Mouse (Mus musculus) stomach, embryonic 14.5 days (tissue): Measurements from ENCODE around the gene Cryaa. TPM values are rescaled to one million over a fixed set of nuclear protein-coding genes. Genes with fewer than 3 reads are reported as not detected.

Source experiments
- ATAC-seq: fragments of 200-750 bp; cut with Nextera tagmentation; 2 replicates; pipeline ENCODE4 v1.8.0; 2017; ENCODE audit warnings: low read depth, moderate TSS enrichment; ENCODE audit not compliant: insufficient number of reproducible peaks, insufficient read depth, low FRiP score
- H3K27ac ChIP-seq: fragments of 300-500 bp; sonication (generic); 2 replicates; pipeline ENCODE4 v1.5.1; 2014; ENCODE audit warnings: mild to moderate bottlenecking, low read length, moderate library complexity, mixed read lengths
- H3K27me3 ChIP-seq: fragments of 300-500 bp; sonication (generic); 2 replicates; pipeline ENCODE4 v1.6.1; 2014; ENCODE audit warnings: low read length, control low read depth, mixed read lengths; ENCODE audit not compliant: control insufficient read depth, insufficient read depth
- H3K36me3 ChIP-seq: fragments of 300-500 bp; sonication (generic); 2 replicates; pipeline ENCODE4 v1.6.1; 2014; ENCODE audit warnings: mild to moderate bottlenecking, control low read depth, low read length, moderate library complexity, mixed read lengths; ENCODE audit not compliant: control insufficient read depth, insufficient read depth
- H3K4me1 ChIP-seq: fragments of 300-500 bp; sonication (generic); 2 replicates; pipeline ENCODE4 v1.6.1; 2014; ENCODE audit warnings: low read length, control low read depth, mixed read lengths; ENCODE audit not compliant: control insufficient read depth, insufficient read depth
- H3K4me2 ChIP-seq: fragments of 300-500 bp; sonication (generic); replicated peaks from 2 replicates; pipeline ENCODE4 v1.6.1; 2014; ENCODE audit warnings: low read depth, low read length, control low read depth
- H3K4me3 ChIP-seq: fragments of 300-500 bp; sonication (generic); 2 replicates; pipeline ENCODE4 v1.5.1; 2014; ENCODE audit warnings: low read depth, low read length, control low read depth
- H3K9ac ChIP-seq: fragments of 300-500 bp; sonication (generic); replicated peaks from 2 replicates; pipeline ENCODE4 v1.6.1; 2014; ENCODE audit warnings: low read depth, mild to moderate bottlenecking, control low read depth, low read length, moderate library complexity, mixed read lengths
- H3K9me3 ChIP-seq: fragments of 300-500 bp; sonication (generic); 2 replicates; pipeline ENCODE4 v1.6.1; 2016; ENCODE audit warnings: low read depth, low read length, control low read depth; ENCODE audit not compliant: control insufficient read depth
- WGBS: fragments of 180-500 bp; shearing (Covaris S2); extraction: QIAGEN DNeasy Blood & Tissue Kit; methylation state at CpG from one replicate; pipeline ENCODE4 v1.1.7; 2014; 5-methylcytosine and 5-hydroxymethylcytosine counted together
- polyA plus RNA-seq: library from polyadenylated mRNA; unstranded; fragments of >200 nt; fragmentation: Nextera tagmentation; extraction: Ambion mirVana; gene quantifications from 2 replicates; pipeline ENCODE4 v1.2.1, GENCODE M21; 2014

The Cryaa gene
- polyA plus RNA-seq, 1 experiment from 2014 or later: not detected

DNA sequence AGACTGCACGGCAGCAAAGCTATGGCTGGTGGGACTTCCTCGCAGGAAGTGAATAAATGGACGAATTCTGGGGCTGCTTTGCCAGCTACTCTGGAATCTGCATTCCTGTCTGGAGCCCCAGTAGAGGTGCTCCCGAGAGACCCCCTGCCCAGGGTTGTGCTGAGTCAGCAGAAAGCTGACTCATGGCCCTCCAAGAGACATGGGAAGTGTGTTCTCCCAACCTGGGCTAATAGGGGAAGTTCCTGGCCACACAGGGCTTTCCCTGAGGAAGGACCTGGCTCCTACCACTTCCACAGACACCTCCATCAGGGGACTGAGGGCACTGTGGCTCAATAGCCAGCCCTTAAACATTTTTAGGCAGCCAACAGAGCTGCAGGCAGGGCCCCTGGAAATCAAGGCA is 50.4 kb downstream of the Cryaa start:
- Histone ChIP-seq H3K27ac (no peak overlapping the region), H3K4me3 (no peak overlapping the region), H3K27me3 (no peaks in the 10 kb centered on the region), H3K9me3 (no peaks in the 10 kb centered on the region), H3K4me2 (no peak overlapping the region), H3K36me3 (no peaks in the 10 kb centered on the region), H3K9ac (no peak overlapping the region), H3K4me1 (peaks cover 21% of the 10 kb centered on the region; the same call in 1 of the 2 replicates)
- WGBS: 54% methylated on average over 4 of the region's 4 CpGs
- ATAC-seq: no peak

DNA sequence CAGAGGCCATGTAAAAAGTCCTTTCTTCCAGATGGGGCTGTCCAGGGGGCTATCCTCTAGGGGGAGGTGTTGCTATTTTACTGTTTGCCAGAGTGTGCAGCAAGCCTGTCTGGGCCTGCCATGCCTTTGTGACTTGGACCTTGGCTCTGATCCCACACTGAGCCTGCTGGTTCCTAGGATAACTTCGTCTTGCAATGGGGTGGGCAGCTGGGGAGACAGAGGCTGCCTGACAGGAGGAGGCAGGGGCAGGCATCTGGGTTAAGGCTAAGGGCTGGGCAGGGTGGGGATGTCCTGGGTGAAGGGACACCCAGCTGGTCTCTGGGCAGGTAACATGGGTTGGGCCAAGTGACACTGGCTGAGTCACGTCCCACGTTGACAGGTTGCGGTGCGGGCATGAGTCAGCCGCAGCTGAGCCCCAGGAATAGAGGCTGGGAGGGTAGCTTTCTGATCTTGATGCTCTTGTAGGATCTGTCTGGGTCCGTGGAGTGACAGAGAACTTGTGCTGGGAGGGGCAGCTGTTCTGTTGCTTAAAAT is 51.4 kb downstream of the Cryaa start:
- no peak overlapping the region for H3K27ac ChIP-seq
- 67% methylated on average over 7 of the region's 7 CpGs for WGBS

DNA sequence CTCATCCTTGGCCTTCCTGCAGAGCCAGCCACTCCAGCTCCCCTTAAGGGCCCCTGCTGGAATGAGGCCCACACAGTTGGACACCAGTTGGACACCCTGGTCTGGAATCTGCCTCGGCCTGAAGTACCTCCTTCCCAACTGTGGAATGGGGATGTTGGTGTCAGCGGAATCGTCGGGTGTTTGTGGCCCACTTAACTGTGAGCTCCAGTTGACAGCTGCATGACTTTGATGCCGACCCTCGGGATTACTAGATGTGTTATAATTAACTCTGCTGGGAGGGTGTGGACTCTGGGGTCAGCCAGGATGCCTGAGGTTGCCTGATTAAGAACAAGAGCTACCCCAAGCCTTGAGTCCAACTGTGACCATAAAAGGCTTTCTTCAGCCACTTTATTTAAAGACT is 53.4 kb downstream of the Cryaa start:
- WGBS: 41% methylated on average over 6 of the region's 6 CpGs
- Histone ChIP-seq H3K4me3 (no peak overlapping the region), H3K4me2 (no peak overlapping the region), H3K9ac (no peak overlapping the region), H3K4me1 (peaks cover 6% of the 10 kb centered on the region; the same call in 1 of the 2 replicates), H3K9me3 (no peaks in the 10 kb centered on the region), H3K36me3 (no peaks in the 10 kb centered on the region), H3K27ac (no peak overlapping the region), H3K27me3 (no peaks in the 10 kb centered on the region)
- ATAC-seq: no peak

More for the DNA sequence above, 51.4 kb downstream of the Cryaa start:
- Histone ChIP-seq H3K4me2 (no peak overlapping the region), H3K9me3 (no peaks in the 10 kb centered on the region), H3K36me3 (no peaks in the 10 kb centered on the region), H3K4me3 (no peak overlapping the region), H3K9ac (no peak overlapping the region), H3K4me1 (peaks cover 17% of the 10 kb centered on the region; the same call in 1 of the 2 replicates), H3K27me3 (no peaks in the 10 kb centered on the region)
- peak; percentile 71 for ATAC-seq

Other genes starting within 250 kb of the Cryaa start
- gene Wdr4, start 157.8 kb upstream of the Cryaa start, polyA plus RNA-seq: 34.7 and 36.7 TPM in 2 replicates
- 296 and 346 TPM in 2 replicates for gene Ndufv3, start 157.7 kb upstream of the Cryaa start, polyA plus RNA-seq
- 44.4 and 45.1 TPM in 2 replicates for gene Pknox1, start 113.1 kb upstream of the Cryaa start, polyA plus RNA-seq
- 1.3 and 3.6 TPM in 2 replicates for gene Cbs, start 40.6 kb upstream of the Cryaa start, polyA plus RNA-seq
- 165 and 175 TPM in 2 replicates for gene U2af1, start 18.9 kb upstream of the Cryaa start, polyA plus RNA-seq
- gene Sik1, start 178.0 kb downstream of the Cryaa start, polyA plus RNA-seq: 19.7 and 20.8 TPM in 2 replicates